Mouse (Mus musculus) megakaryocyte progenitor cell, adult 5-6 weeks (primary cell): Measurements from ENCODE around the gene Esrrg. TPM values are rescaled to one million over a fixed set of nuclear protein-coding genes. Genes with fewer than 3 reads are reported as not detected.

Experiments
- ATAC-seq: replicated peaks from 2 replicates; pipeline ENCODE4 v1.8.0; 2016; ENCODE audit warnings: mild to moderate bottlenecking, moderate TSS enrichment, inconsistent platforms; ENCODE audit not compliant: poor library complexity
- total RNA-seq, 2 experiments: library from RNA; stranded (forward) in 1 of 2; stranded (reverse) in 1 of 2; fragments of 157-497, 149-512 nt in 1 of 2; fragments of 200-1000 nt in 1 of 2; gene quantifications; 2 replicates each; pipeline versions ENCODE4 v1.2.3 to v1.2.4; 2015 to 2017

The Esrrg gene
- total RNA-seq (2015) (not detected in 2 replicates), total RNA-seq (2017) (not detected in 2 replicates)

DNA sequence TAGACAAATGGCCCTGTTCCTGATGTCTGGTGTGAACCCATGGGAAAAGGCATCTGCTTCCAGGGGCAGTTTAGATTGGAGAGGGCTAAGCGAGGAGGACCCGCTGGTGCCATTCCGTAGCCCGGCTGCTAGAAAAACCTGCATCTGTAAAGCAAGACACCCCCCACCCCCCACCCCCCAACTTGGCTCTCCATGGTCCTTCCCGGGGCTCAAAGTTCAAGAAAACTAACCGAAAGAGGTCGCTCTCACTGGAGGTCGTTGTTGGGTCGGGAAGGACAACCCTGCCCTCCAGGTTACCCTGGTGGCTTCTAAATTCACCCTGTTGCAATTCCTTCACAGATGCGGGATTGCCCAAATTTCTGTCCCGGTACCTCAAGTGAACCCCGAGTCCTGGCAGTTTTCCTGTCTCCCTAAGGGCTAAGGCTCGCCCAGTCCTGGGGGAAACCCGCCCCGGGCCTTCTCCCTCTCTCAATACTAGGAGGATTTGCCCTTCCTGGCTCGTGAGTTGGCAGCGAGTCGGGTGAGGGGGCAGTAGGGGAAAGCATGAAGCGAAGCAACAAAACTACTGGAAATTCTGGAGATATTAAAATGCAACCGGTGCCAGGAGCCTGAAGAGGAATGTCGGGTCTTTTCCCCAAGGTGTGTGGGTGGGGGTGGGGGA, at the start of gene Esrrg:
Gene Esrrg, plus strand, starts transcription at position 531 of the 661 bp plus-strand sequence.
- ATAC-seq: no peak

DNA sequence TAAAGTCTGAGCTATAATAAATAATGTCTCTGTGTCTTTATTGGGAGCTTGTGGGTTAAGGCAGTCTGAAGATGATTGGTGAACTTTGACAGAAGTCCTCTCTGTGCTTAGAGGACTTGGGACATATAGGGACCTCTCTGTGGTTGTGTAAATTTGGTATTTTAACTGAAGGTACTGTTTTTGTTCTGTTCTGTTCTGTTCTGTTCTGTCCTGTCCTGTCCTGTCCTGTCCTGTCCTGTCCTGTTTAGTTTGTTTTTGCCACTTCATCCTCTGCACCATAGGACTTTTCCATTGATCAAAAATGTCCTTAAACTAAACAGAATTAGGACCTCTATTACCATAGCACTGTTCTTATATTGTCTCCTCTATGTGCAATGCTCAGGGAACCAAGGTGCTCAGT, 24.6 kb upstream of the Esrrg start:
- no peak for ATAC-seq

DNA sequence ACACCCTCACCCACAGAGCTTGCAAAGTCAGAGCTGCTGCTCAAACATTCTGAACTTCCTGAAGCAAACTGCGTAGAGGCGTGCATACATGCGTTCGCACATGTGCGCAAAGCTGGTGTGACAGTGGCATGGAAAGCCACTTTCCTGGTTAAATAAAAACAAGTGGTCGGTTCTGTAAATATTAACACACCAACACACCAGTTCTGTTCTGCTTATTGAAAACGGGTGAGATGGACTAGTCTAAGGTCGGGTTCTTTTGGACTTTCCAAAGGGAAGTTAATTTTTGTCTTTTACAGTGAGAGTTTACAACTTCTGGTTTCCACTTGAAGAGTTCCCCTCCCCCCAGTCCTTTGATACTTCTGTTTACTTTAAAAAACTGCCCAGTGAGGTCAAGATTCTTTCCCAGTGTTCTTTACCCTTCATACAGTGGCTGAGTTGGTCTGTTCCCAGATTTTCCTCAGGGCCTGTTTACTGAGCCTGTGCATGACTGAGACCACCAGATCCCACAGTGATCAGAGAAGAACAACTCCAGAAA, 22.0 kb upstream of the Esrrg start:
- no peak for ATAC-seq

DNA sequence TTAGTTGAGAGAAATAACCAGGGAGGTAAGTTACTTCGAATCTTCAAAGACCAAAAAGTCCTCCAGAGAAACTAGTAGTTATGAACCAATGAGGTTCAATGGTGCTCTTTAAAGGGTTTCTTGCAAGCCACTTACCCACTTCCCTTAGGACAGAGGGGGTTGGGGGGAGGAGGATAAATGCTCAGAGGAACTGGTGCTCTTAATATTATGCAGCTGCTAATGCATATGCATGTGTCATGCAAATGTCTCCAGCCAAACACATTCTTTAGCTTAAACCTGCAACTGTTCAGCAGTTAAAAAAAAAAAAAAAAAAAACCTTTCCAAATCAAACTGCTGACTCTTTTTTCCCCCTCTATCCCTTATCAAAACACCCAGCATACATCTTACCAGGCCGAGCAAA, 5.6 kb upstream of the Esrrg start:
- no peak for ATAC-seq

GRCm38 (mm10) chr1:187604063-187604484, 4.5 kb upstream of the Esrrg start:
- no peak for ATAC-seq

- no peak for ATAC-seq
Measured at GRCm38 (mm10) chr1:187604691-187605310, 3.8 kb upstream of the Esrrg start.

DNA sequence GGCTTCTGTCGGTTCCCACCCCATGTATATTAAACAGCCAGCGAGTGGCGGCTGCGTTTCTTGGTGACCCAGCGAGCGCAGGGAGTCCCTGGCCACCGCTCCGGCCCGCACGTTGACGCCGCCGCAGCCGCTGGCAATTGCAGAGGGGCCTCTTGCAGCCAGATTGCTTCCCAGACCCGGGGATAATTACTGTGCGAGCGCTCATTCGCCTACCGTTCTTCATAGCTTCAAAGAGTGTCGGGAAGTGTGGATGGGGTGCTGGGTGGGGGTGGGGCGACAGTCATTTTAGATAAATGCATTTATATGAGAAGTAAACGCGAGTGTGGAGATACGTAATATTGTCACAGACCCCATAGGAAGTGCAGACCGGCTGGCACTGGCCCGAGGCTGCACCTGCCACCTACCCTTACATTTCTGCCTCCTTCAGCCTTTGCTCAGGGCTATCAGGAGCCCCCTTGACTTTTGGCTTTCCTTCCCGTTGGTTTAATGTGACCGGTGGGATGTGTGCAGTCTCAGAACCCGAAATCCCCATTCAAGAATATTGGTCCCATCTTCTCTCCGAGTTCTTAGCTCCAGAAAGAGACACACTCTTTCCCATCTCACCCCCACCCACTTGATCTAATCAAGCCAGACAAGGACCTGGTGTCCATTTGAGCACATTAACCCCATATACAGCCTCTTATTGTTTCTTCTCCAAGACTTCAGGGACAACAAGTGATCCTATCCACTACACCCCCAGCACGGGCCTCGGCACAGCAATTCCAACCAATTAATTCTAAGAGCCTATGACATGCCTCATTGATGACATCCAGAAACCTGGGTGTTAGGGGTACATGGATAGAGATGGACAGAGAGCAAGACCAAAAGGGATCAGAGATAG, 3.0 kb upstream of the Esrrg start:
- no peak for ATAC-seq

GRCm38 (mm10) chr1:187606271-187607040, 2.1 kb upstream of the Esrrg start:
- no peak for ATAC-seq

- 0 out of 2 replicates have a peak, but pooled peaks have one; percentile 26 for ATAC-seq
Measured at GRCm38 (mm10) chr1:187607065-187608047, 1.2 kb upstream of the Esrrg start.

DNA sequence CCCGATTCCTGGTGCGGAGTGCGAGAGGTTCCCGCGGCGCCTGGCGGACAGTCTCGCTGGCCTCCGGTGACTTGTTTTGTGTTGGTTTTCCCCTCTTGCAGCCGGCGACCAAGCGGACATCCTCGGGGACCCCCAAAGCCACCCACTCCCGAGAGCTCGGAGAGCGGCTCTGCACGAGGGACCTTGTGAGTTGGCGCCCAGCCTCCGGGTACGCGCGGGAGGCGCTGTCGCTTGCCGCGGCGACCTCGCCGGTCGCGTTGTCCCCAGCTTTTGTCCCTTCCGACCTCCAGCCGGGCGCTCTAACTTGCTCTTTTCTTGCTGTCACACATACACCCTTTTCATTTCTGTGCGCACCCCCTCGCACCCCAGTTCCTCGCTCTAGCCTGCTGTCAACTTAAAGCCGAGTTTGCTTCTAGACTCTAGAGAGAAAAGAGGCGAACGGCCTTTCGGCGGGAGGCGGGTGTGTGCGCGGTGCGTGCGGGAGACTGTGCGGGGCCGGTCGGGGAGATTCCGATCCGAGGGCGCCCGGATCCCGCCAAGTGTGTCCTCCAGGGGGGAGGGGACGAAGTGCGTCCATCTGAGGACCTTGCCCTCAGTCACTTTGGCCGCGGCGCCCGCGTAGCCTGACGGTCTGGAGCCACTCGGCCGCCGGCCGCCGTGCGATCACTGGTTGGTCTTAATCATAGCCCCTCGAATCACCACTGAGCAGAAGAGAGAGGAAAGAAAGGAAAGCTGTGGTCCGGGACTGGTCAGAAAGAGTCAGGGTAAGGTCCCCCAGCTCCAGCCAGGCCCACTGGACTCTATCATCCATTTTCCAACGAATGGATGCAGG, 646 bp downstream of the Esrrg start:
- peak; percentile 27; the same call in 1 of the 2 replicates for ATAC-seq

- ATAC-seq: no peak
Measured at GRCm38 (mm10) chr1:187609853-187610230, 1.3 kb downstream of the Esrrg start.

GRCm38 (mm10) chr1:187610336-187610948, 1.9 kb downstream of the Esrrg start:
- no peak for ATAC-seq

DNA sequence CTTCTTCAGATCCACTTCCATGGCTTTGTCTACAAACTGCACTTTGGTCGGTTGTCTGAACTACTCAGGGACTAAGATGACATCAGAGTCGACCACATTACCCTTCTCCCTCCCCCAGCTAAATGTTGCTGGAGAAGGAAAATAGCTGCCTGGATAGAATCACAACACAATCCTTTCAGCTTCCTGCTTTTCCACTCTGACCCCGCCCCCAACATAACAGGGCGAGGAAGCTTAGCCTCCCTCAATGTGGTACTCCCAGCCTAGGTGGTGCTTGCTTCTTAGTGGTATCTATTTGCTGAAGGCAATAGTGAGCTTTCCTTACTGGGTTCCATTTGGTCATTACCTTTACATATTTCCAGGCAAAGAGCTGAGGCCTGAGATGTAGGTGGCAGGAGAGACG, 3.3 kb downstream of the Esrrg start:
- no peak for ATAC-seq

GRCm38 (mm10) chr1:187613277-187613676, 4.7 kb downstream of the Esrrg start:
- ATAC-seq: no peak

DNA sequence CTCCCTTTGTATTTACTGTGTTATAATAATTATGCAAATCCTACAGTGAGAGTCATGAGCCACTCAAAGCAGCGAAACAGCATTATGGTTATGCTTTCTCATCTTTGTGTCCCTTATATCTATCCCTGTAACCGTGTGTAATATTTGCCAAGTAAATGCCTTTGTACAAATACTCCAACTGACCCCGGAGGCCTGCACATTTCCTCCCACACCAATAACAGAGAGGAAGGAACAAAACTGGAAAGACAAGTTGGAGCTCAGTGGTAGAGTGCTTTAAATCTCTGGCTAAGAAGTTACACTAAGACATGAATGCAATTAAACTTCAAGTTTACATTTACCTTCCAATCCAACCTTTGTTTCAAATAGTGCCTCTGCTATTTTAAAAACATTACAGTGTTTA, 15.4 kb downstream of the Esrrg start:
- ATAC-seq: no peak

DNA sequence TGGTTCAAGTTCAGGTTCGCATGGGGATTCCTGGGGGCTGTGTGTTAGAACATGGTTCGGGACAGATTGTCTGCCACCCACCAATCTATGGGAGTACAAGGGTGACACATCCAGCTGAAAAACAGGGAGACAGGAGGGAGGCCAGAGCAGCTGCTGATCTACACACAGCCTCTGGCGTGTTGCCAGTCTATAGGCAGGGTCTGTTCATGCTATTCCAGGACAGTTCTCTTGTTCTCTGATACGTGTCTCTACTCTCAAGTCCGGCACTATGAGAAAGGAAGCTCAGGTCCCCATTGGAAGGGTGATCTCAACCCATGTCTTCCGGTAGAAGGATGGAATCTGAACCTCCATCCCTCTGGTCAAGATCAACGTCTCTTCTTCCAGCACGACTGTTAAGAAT, 21.8 kb downstream of the Esrrg start:
- no peak for ATAC-seq

DNA sequence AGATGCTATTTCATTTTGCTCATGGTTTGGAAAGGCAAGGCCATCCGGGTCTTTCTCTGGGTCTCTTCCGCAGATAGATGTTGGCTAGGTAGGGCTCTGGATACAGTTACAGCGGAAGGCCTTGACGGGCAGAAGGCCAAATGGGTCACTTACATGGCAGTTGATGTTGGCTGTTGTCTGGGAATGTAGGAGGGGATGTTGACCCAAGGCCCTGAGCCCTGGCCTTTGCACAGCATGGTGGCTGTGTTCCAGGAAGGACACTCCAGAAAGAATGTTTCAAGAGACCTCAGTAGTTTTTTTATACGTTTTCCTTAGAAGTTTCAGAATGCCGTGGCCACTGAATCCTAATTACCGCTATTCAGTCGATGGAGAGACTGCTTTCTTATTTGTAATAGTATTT, 22.9 kb downstream of the Esrrg start:
- ATAC-seq: no peak

GRCm38 (mm10) chr1:187645258-187645657, 36.7 kb downstream of the Esrrg start:
- no peak for ATAC-seq
